21 mouse cellular contexts compared by ENCODE assay signal in the genomic region with DNA sequence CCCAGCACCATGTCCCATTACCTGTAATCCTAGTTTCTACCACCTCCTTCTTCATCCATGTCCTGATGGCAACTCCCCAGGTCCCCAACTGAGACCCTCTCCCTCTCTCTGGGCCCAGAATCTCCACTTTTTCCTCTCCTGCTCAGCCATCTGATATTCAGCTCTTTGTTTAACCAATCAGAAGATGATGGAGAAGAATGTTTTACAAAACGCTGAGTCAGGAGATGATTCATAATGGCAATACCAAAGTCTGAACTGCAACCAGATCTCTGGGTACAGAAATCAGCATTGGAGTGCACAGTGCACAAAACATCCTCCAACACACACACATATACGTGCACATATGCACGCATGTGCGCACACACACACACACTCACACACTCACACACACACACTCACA. TPM values are rescaled to one million over a fixed set of nuclear protein-coding genes. Genes with fewer than 3 reads are reported as not detected.
DNase-seq lines count a peak whose midpoint lies in the region; ATAC-seq and TF ChIP-seq lines count a peak whose summit lies in the region.
"Had no signal": no experiment of that assay in that cellular context is flagged by ENCODE, and none has a peak within 500 bp of the region (broad histone marks: within the 10 kb centered on the region; RNA-seq: fewer than 3 reads in every experiment).

No protein-coding gene starts in this region.

- ATAC-seq in erythroblast, adult 5-6 weeks (replicated peaks; ENCODE audit: low FRiP score, poor library complexity, severe bottlenecking) = no peak
- ATAC-seq: forebrain, embryonic 16.5 days; hindbrain, embryonic 16.5 days; inflammation-experienced regulatory T-cells, adult 6 months; intestine, postnatal 0 days had no signal

- TF ChIP-seq CTCF in embryonic fibroblast, embryonic 13.5 days (IDR thresholded peaks at IDR 0.05; ENCODE audit: borderline replicate concordance, insufficient read depth, low read length) = no peak

- no peak overlapping the region for H3K4me3 ChIP-seq in embryonic fibroblast, embryonic 13.5 days (ENCODE audit: insufficient read depth, low read length)
- H3K4me3 ChIP-seq: embryonic facial prominence, embryonic 10.5 days; forebrain, embryonic 12.5 days; heart, adult 2 months; heart, embryonic 13.5 days; hindbrain, embryonic 12.5 days had no signal

- H3K4me1 ChIP-seq in embryonic fibroblast, embryonic 13.5 days (ENCODE audit: control insufficient read depth, insufficient read depth, low read length) = peaks cover 10% of the 10 kb centered on the region; the same call in 1 of the 2 replicates
- H3K4me1 ChIP-seq: embryonic facial prominence, embryonic 10.5 days; forebrain, embryonic 12.5 days; hindbrain, embryonic 12.5 days had no signal

- DNase-seq in heart, adult 11 months = peak; percentile 24
- no peak for DNase-seq in heart, postnatal 36 days
- DNase-seq in Muller cell, postnatal 12 days (ENCODE audit: inconsistent ontology term) = peak; percentile 51
- no peak for DNase-seq in thymus, adult 18-20 months
- no peak for DNase-seq in spleen, adult 12 weeks (ENCODE audit: low spot score)
- DNase-seq: adrenal gland, postnatal 10 days; cerebellum, adult 2 months; cerebellum, postnatal 10 days; gastrocnemius, postnatal 10 days; heart, adult 2 months; heart, postnatal 4 days had no signal

- no peak for TF ChIP-seq POLR2A in embryonic fibroblast, embryonic 13.5 days (IDR thresholded peaks at IDR 0.05; ENCODE audit: low read depth, low read length)

- intact Hi-C loops in heart, postnatal 36 days (cut with DNase I) = no loop called here

- H3K27ac ChIP-seq in embryonic fibroblast, embryonic 13.5 days (ENCODE audit: insufficient read depth, low read length) = peak overlapping the region; percentile 76
- H3K27ac ChIP-seq: embryonic facial prominence, embryonic 10.5 days; forebrain, embryonic 12.5 days; heart, adult 2 months; heart, embryonic 13.5 days; hindbrain, embryonic 12.5 days had no signal

RNA-seq across cellular contexts. Expression of a gene that starts 48.8 kb away (rescaled TPM):
- under 1 TPM; 0.05 to 0.14 TPM for total RNA-seq in heart, postnatal 36 days (2021)
- polyA plus RNA-seq in embryonic fibroblast, embryonic 13.5 days (2011; ENCODE audit: insufficient read length, low read depth, missing spikeins) = 24.5 and 41.1 TPM in 2 replicates
- not detected in 2 replicates for total RNA-seq in erythroblast, adult 5-6 weeks (2015; ENCODE audit: low replicate concordance)
- not detected in 2 replicates for total RNA-seq in erythroblast, adult 5-6 weeks (2017; ENCODE audit: low replicate concordance)

Comparison
In these comparisons a context has a peak if more than half of its experiments do, and no peak if none do; other contexts are left out.
1. DNase-seq: peak in heart, adult 11 months (single experiment) and Muller cell, postnatal 12 days (single experiment); none in heart, postnatal 36 days (0 of 2), thymus, adult 18-20 months (0 of 2) and spleen, adult 12 weeks (single experiment).